Mouse (Mus musculus) liver, postnatal 0 days (tissue): ENCODE measurements around the gene Catsperg1. TPM values are rescaled to one million over a fixed set of nuclear protein-coding genes. Genes with fewer than 3 reads are reported as not detected.
"Not testable (repeated sequence)": the region's sequence is repeated elsewhere in the genome, so short reads cannot be mapped to it uniquely, and the experiment has no call there.

ENCODE experiments used
- ATAC-seq: fragments of 200-750 bp; cut with Nextera tagmentation; 2 replicates; pipeline ENCODE4 v1.8.0; 2017; ENCODE audit warnings: mild to moderate bottlenecking, moderate library complexity
- DNase-seq: peaks from one replicate; pipeline ENCODE4 v3.0.0-alpha.2; 2016
- H3K27ac ChIP-seq: fragments of 300-500 bp; sonication (generic); 2 replicates; pipeline ENCODE4 v1.5.1; 2014; ENCODE audit warnings: antibody characterized with exemption, moderate library complexity, mild to moderate bottlenecking, low read depth
- H3K27me3 ChIP-seq: fragments of 300-500 bp; sonication (generic); 2 replicates; pipeline ENCODE4 v1.6.1; 2014; ENCODE audit warnings: low read length, control low read depth, mixed read lengths; ENCODE audit not compliant: insufficient read depth
- H3K36me3 ChIP-seq: fragments of 300-500 bp; sonication (generic); replicated peaks from 2 replicates; pipeline ENCODE4 v1.6.1; 2014; ENCODE audit warnings: mild to moderate bottlenecking, control low read depth, low read length, moderate library complexity, mixed read lengths; ENCODE audit not compliant: insufficient read depth
- H3K4me1 ChIP-seq: fragments of 300-500 bp; sonication (generic); 2 replicates; pipeline ENCODE4 v1.6.1; 2014; ENCODE audit warnings: antibody characterized with exemption, mild to moderate bottlenecking, control low read depth; ENCODE audit not compliant: insufficient read depth
- H3K4me2 ChIP-seq: fragments of 300-500 bp; sonication (generic); 2 replicates; pipeline ENCODE4 v1.6.1; 2014; ENCODE audit warnings: low read depth, mild to moderate bottlenecking, low read length, moderate library complexity, mixed read lengths
- H3K4me3 ChIP-seq: fragments of 300-500 bp; sonication (generic); 2 replicates; pipeline ENCODE4 v1.5.1; 2014; ENCODE audit warnings: low read depth, low read length
- H3K9ac ChIP-seq: fragments of 300-500 bp; sonication (generic); replicated peaks from 2 replicates; pipeline ENCODE4 v1.6.1; 2014; ENCODE audit warnings: mild to moderate bottlenecking, moderate library complexity
- H3K9me3 ChIP-seq: fragments of 300-500 bp; sonication (generic); 2 replicates; pipeline ENCODE4 v1.6.1; 2016; ENCODE audit warnings: mild to moderate bottlenecking, control low read depth, low read length, mixed read lengths
- CTCF ChIP-seq: sonication (generic); IDR thresholded peaks from 2 replicates; pipeline ENCODE4 v1.5.1; 2016; ENCODE audit warnings: antibody characterized with exemption, low read depth
- EP300 ChIP-seq: IDR thresholded peaks from 2 replicates; pipeline ENCODE4 v1.6.1; 2016; ENCODE audit warnings: antibody characterized with exemption, low read depth, mild to moderate bottlenecking
- WGBS: fragments of 180-500 bp; shearing (Covaris S2); extraction: QIAGEN DNeasy Blood & Tissue Kit; methylation state at CpG from one replicate; pipeline ENCODE4 v1.1.7; 2014; ENCODE audit not compliant: insufficient replicate concordance; 5-methylcytosine and 5-hydroxymethylcytosine counted together
- polyA plus RNA-seq: library from polyadenylated mRNA; unstranded; fragments of >200 nt; fragmentation: Nextera tagmentation; extraction: Ambion mirVana; gene quantifications from 2 replicates; pipeline ENCODE4 v1.2.1, GENCODE M21; 2015

The Catsperg1 gene
- polyA plus RNA-seq, 1 experiment from 2014 or later, result 0.09 TPM

- TF ChIP-seq CTCF (no peak), EP300 (no peak)
- no peak overlapping the region for H3K4me3 ChIP-seq
- no peak overlapping the region for H3K9ac ChIP-seq
- H3K27ac ChIP-seq, result no peak overlapping the region
- no peaks in the 10 kb centered on the region for H3K9me3 ChIP-seq
- no peak for ATAC-seq
- no peaks in the 10 kb centered on the region for H3K36me3 ChIP-seq
- no peak for DNase-seq
- 83% methylated on average over 15 of the region's 15 CpGs for WGBS
- peaks cover 4% of the 10 kb centered on the region; the same call in 1 of the 2 replicates for H3K4me1 ChIP-seq
- H3K27me3 ChIP-seq, result no peaks in the 10 kb centered on the region
- H3K4me2 ChIP-seq, result no peak overlapping the region
Observed at GRCm38 (mm10) chr7:29148771-29149170, 65.1 kb downstream of the Catsperg1 start.

GRCm38 (mm10) chr7:29146625-29147367 lies 67.0 kb downstream of the Catsperg1 start:
- no peak for TF ChIP-seq EP300
- TF ChIP-seq CTCF, result no peak
- H3K4me3 ChIP-seq, result no peak overlapping the region
- no peaks in the 10 kb centered on the region for H3K27me3 ChIP-seq
- 70% methylated on average over 7 of the region's 7 CpGs for WGBS
- no peak overlapping the region for H3K9ac ChIP-seq
- no peak overlapping the region for H3K4me2 ChIP-seq
- no peak overlapping the region for H3K27ac ChIP-seq
- no peaks in the 10 kb centered on the region for H3K36me3 ChIP-seq
- H3K9me3 ChIP-seq, result no peaks in the 10 kb centered on the region
- DNase-seq (no peak), ATAC-seq (no peak)
- peaks cover 4% of the 10 kb centered on the region; the same call in 1 of the 2 replicates for H3K4me1 ChIP-seq

- no peak overlapping the region for H3K9ac ChIP-seq
- 61% methylated on average over 4 of the region's 4 CpGs for WGBS
- H3K4me1 ChIP-seq, result peaks cover 4% of the 10 kb centered on the region; the same call in 1 of the 2 replicates
- ATAC-seq (no peak), DNase-seq (no peak)
- no peaks in the 10 kb centered on the region for H3K9me3 ChIP-seq
- H3K4me2 ChIP-seq, result no peak overlapping the region
- no peaks in the 10 kb centered on the region for H3K36me3 ChIP-seq
- H3K27me3 ChIP-seq, result no peaks in the 10 kb centered on the region
- H3K4me3 ChIP-seq, result no peak overlapping the region
- TF ChIP-seq CTCF, result no peak
- no peak for TF ChIP-seq EP300
- no peak overlapping the region for H3K27ac ChIP-seq
Observed at GRCm38 (mm10) chr7:29144006-29144405, 69.8 kb downstream of the Catsperg1 start.

GRCm38 (mm10) chr7:29141416-29141815 lies 72.4 kb downstream of the Catsperg1 start:
- DNase-seq, result no peak
- no peak overlapping the region for H3K27ac ChIP-seq
- H3K4me3 ChIP-seq, result no peak overlapping the region
- ATAC-seq, result no peak
- no peak for TF ChIP-seq CTCF
- no peak for TF ChIP-seq EP300
- H3K36me3 ChIP-seq, result no peaks in the 10 kb centered on the region
- no peaks in the 10 kb centered on the region for H3K27me3 ChIP-seq
- 61% methylated on average over 8 of the region's 8 CpGs for WGBS
- no peak overlapping the region for H3K4me2 ChIP-seq
- H3K9me3 ChIP-seq, result no peaks in the 10 kb centered on the region
- H3K4me1 ChIP-seq, result peaks cover 4% of the 10 kb centered on the region; the same call in 1 of the 2 replicates
- no peak overlapping the region for H3K9ac ChIP-seq

- 82% methylated on average over 3 of the region's 4 CpGs for WGBS
- H3K36me3 ChIP-seq, result not testable (repeated sequence)
Observed at GRCm38 (mm10) chr7:29139237-29139636, 74.6 kb downstream of the Catsperg1 start.

GRCm38 (mm10) chr7:29137429-29137828 lies 76.4 kb downstream of the Catsperg1 start:
- Histone ChIP-seq H3K4me2 (no peak overlapping the region), H3K9ac (no peak overlapping the region), H3K27ac (no peak overlapping the region), H3K9me3 (no peaks in the 10 kb centered on the region), H3K4me3 (no peak overlapping the region), H3K36me3 (no peaks in the 10 kb centered on the region), H3K4me1 (no peaks in the 10 kb centered on the region), H3K27me3 (no peaks in the 10 kb centered on the region)
- TF ChIP-seq CTCF, result no peak
- no peak for TF ChIP-seq EP300
- WGBS, result 59% methylated on average over 16 of the region's 16 CpGs
- no peak for DNase-seq
- ATAC-seq, result no peak

More at GRCm38 (mm10) chr7:29139237-29139636, 74.6 kb downstream of the Catsperg1 start:
- H3K4me2 ChIP-seq, ATAC-seq, H3K9ac ChIP-seq, H3K4me1 ChIP-seq, H3K4me3 ChIP-seq, DNase-seq, H3K27ac ChIP-seq, H3K27me3 ChIP-seq, H3K9me3 ChIP-seq: not testable (repeated sequence)
